8 mouse cellular contexts compared by ENCODE assay signal in the genomic region with DNA sequence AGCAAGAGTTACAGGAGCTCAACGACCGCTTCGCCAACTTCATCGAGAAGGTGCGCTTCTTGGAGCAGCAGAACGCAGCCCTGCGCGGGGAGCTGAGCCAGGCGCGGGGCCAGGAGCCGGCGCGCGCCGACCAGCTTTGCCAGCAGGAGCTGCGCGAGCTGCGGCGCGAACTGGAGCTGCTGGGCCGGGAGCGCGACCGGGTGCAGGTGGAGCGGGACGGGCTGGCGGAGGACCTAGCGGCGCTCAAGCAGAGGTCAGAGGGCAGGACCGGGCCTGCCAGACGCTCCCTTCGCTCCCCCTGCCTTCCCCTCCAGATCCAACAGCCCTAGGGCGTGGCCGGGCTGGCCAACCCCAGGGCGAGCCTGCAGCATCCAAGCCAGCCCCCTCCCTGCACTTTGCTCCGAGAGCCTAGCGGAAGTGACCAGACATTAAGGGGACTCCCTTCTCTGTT. TPM values are rescaled to one million over a fixed set of nuclear protein-coding genes. Genes with fewer than 3 reads are reported as not detected.
A peak's percentile ranks its signal among the peaks of the same experiment; 100 is the strongest.
DNase-seq lines count a peak whose midpoint lies in the region; ATAC-seq and TF ChIP-seq lines count a peak whose summit lies in the region.

No protein-coding gene starts in this region.

- no peaks in the 10 kb centered on the region for H3K36me3 ChIP-seq in hindbrain, embryonic 10.5 days
- no peaks in the 10 kb centered on the region for H3K36me3 ChIP-seq in liver, embryonic 13.5 days
- H3K36me3 ChIP-seq in small intestine, adult 2 months (ENCODE audit: control insufficient read depth, insufficient read depth, low read length) = no peaks in the 10 kb centered on the region

- TF ChIP-seq CTCF in small intestine, adult 2 months (IDR thresholded peaks at IDR 0.05; ENCODE audit: extremely low read depth, insufficient read length, insufficient replicate concordance, low read depth, low read length) = no peak

- under 1% methylated on average over 37 of the region's 37 CpGs for WGBS in hindbrain, embryonic 10.5 days
- under 1% methylated on average over 37 of the region's 37 CpGs for WGBS in liver, embryonic 13.5 days (ENCODE audit: insufficient replicate concordance)
- WGBS in small intestine, adult 2 months = under 1% methylated on average over 37 of the region's 37 CpGs

- TF ChIP-seq POLR2A in small intestine, adult 2 months (IDR thresholded peaks at IDR 0.05; ENCODE audit: low read depth, low read length) = no peak

- H3K27me3 ChIP-seq in hindbrain, embryonic 10.5 days (ENCODE audit: insufficient read depth, poor library complexity, severe bottlenecking) = peaks cover 99% of the 10 kb centered on the region
- H3K27me3 ChIP-seq in liver, embryonic 13.5 days = peaks cover 98% of the 10 kb centered on the region
- H3K27me3 ChIP-seq in small intestine, adult 2 months (ENCODE audit: control insufficient read depth, insufficient read depth, low read length) = peaks cover 38% of the 10 kb centered on the region

- H3K4me3 ChIP-seq in hindbrain, embryonic 10.5 days = peak overlapping the region; percentile 53
- peak overlapping the region; percentile 39 for H3K4me3 ChIP-seq in liver, embryonic 13.5 days (replicated peaks)
- H3K4me3 ChIP-seq in small intestine, adult 2 months (ENCODE audit: low read depth, low read length) = peak overlapping the region; percentile 20

- no peak overlapping the region for H3K9ac ChIP-seq in liver, embryonic 13.5 days

- DNase-seq in cerebellum, postnatal 10 days = peak; percentile 63 to 73
- DNase-seq in cerebellum, adult 9-10 months = no peak
- peak; percentile 49 for DNase-seq in thymus, postnatal 4 days
- no peak for DNase-seq in thymus, adult 18-20 months
- peak; percentile 58 for DNase-seq in hindbrain, embryonic 10.5 days (ENCODE audit: low spot score)
- DNase-seq in liver, embryonic 13.5 days = no peak
- DNase-seq in frontal cortex, postnatal 10 days (ENCODE audit: low spot score in 2 of 2) = no peak

- peaks cover 43% of the 10 kb centered on the region for H3K4me1 ChIP-seq in hindbrain, embryonic 10.5 days (replicated peaks)
- peaks cover 15% of the 10 kb centered on the region for H3K4me1 ChIP-seq in liver, embryonic 13.5 days (replicated peaks)
- peaks cover 14% of the 10 kb centered on the region for H3K4me1 ChIP-seq in small intestine, adult 2 months (ENCODE audit: control insufficient read depth, insufficient read depth, insufficient read length, low read length)

- H3K9me3 ChIP-seq in hindbrain, embryonic 10.5 days = no peaks in the 10 kb centered on the region
- H3K9me3 ChIP-seq in liver, embryonic 13.5 days (replicated peaks) = no peaks in the 10 kb centered on the region

- H3K4me2 ChIP-seq in liver, embryonic 13.5 days = peak overlapping the region; percentile 50

- ATAC-seq in liver, embryonic 13.5 days (ENCODE audit: low read depth) = peak; percentile 37

- H3K27ac ChIP-seq in hindbrain, embryonic 10.5 days = peak overlapping the region; percentile 35; the same call in 1 of the 2 replicates
- H3K27ac ChIP-seq in liver, embryonic 13.5 days = no peak overlapping the region
- no peak overlapping the region for H3K27ac ChIP-seq in small intestine, adult 2 months (ENCODE audit: insufficient read depth, low read depth, low read length)

RNA-seq across cellular contexts. Expression of gene Prph, which starts 0.6 kb away (rescaled TPM):
- polyA plus RNA-seq in hindbrain, embryonic 10.5 days (2016; fragmentation: Nextera tagmentation; extraction: Ambion mirVana) = 9.7 and 14.4 TPM in 2 replicates
- polyA plus RNA-seq in liver, embryonic 13.5 days (2015; fragmentation: Nextera tagmentation; extraction: Ambion mirVana) = 0.54 and 0.62 TPM in 2 replicates
- 4.6 and 4.8 TPM in 2 replicates for polyA plus RNA-seq in small intestine, adult 2 months (2012; rRNA removed)

RNA-seq across cellular contexts. Expression of gene Troap, which starts 18.8 kb away (rescaled TPM):
- 41.6 and 46.8 TPM in 2 replicates for polyA plus RNA-seq in hindbrain, embryonic 10.5 days (2016; fragmentation: Nextera tagmentation; extraction: Ambion mirVana)
- 14.5 and 18.9 TPM in 2 replicates for polyA plus RNA-seq in liver, embryonic 13.5 days (2015; fragmentation: Nextera tagmentation; extraction: Ambion mirVana)
- 5.3 and 9.0 TPM in 2 replicates for polyA plus RNA-seq in small intestine, adult 2 months (2012; rRNA removed)

RNA-seq across cellular contexts. Expression of gene Tuba1c, which starts 25.8 kb away (rescaled TPM):
- polyA plus RNA-seq in hindbrain, embryonic 10.5 days (2016; fragmentation: Nextera tagmentation; extraction: Ambion mirVana) = 111 and 135 TPM in 2 replicates
- 239 and 246 TPM in 2 replicates for polyA plus RNA-seq in liver, embryonic 13.5 days (2015; fragmentation: Nextera tagmentation; extraction: Ambion mirVana)
- 252 and 382 TPM in 2 replicates for polyA plus RNA-seq in small intestine, adult 2 months (2012; rRNA removed)

RNA-seq across cellular contexts. Expression of gene C1ql4, which starts 32.1 kb away (rescaled TPM):
- polyA plus RNA-seq in hindbrain, embryonic 10.5 days (2016; fragmentation: Nextera tagmentation; extraction: Ambion mirVana) = 0.78 and 8.7 TPM in 2 replicates
- polyA plus RNA-seq in liver, embryonic 13.5 days (2015; fragmentation: Nextera tagmentation; extraction: Ambion mirVana) = not detected in 2 replicates
- not detected in 2 replicates for polyA plus RNA-seq in small intestine, adult 2 months (2012; rRNA removed)

RNA-seq across cellular contexts. Expression of gene Dnajc22, which starts 37.4 kb away (rescaled TPM):
- polyA plus RNA-seq in hindbrain, embryonic 10.5 days (2016; fragmentation: Nextera tagmentation; extraction: Ambion mirVana) = 1.9 and 2.2 TPM in 2 replicates
- 14.6 and 16.9 TPM in 2 replicates for polyA plus RNA-seq in liver, embryonic 13.5 days (2015; fragmentation: Nextera tagmentation; extraction: Ambion mirVana)
- 24.6 and 43.2 TPM in 2 replicates for polyA plus RNA-seq in small intestine, adult 2 months (2012; rRNA removed)

Comparison
In these comparisons a context has a peak if more than half of its experiments do, and no peak if none do; other contexts are left out.
1. DNase-seq: peak in cerebellum, postnatal 10 days (2 of 2), thymus, postnatal 4 days (single experiment) and hindbrain, embryonic 10.5 days (single experiment); none in cerebellum, adult 9-10 months (single experiment), thymus, adult 18-20 months (0 of 2), liver, embryonic 13.5 days (single experiment) and frontal cortex, postnatal 10 days (0 of 2).
2. Peak in every context shown above with its lines, with median percentiles within 50 percentile points of each other: H3K4me3 ChIP-seq.